Mouse (Mus musculus): ENCODE data around the gene Fbln5.

Fbln5 gene

GRCm38 (mm10) chr12:101818608-101819370 lies at the start of gene Fbln5:
Fbln5 (minus strand) TSS chr12:101819055.
- peak; percentile 79 for DNase-seq (ENCODE audit: low spot score)

- no peak for DNase-seq (ENCODE audit: low spot score)
These were observed 43.6 kb upstream of the Fbln5 start for GRCm38 (mm10) chr12:101862286-101862964.

GRCm38 (mm10) chr12:101860256-101860655 lies 41.4 kb upstream of the Fbln5 start:
- DNase-seq (ENCODE audit: low spot score): no peak

- no peak for DNase-seq (ENCODE audit: low spot score)
These were observed 39.2 kb upstream of the Fbln5 start for GRCm38 (mm10) chr12:101858011-101858410.

- no peak for DNase-seq (ENCODE audit: low spot score)
These were observed 35.5 kb upstream of the Fbln5 start for GRCm38 (mm10) chr12:101854336-101854735.

GRCm38 (mm10) chr12:101851846-101852564 lies 33.1 kb upstream of the Fbln5 start:
- DNase-seq (ENCODE audit: low spot score): no peak

- no peak for DNase-seq (ENCODE audit: low spot score)
These were observed 32.5 kb upstream of the Fbln5 start for GRCm38 (mm10) chr12:101851314-101851713.

- DNase-seq (ENCODE audit: low spot score): no peak
These were observed 17.9 kb upstream of the Fbln5 start for GRCm38 (mm10) chr12:101836546-101837274.

- no peak for DNase-seq (ENCODE audit: low spot score)
These were observed 15.9 kb upstream of the Fbln5 start for GRCm38 (mm10) chr12:101834715-101835114.

- DNase-seq (ENCODE audit: low spot score): no peak
These were observed 14.9 kb upstream of the Fbln5 start for GRCm38 (mm10) chr12:101833776-101834175.

GRCm38 (mm10) chr12:101833115-101833506 lies 14.3 kb upstream of the Fbln5 start:
- no peak for DNase-seq (ENCODE audit: low spot score)

- DNase-seq (ENCODE audit: low spot score): no peak
These were observed 13.6 kb upstream of the Fbln5 start for GRCm38 (mm10) chr12:101832179-101833114.

GRCm38 (mm10) chr12:101831221-101831620 lies 12.4 kb upstream of the Fbln5 start:
- DNase-seq (ENCODE audit: low spot score): no peak

- DNase-seq (ENCODE audit: low spot score): no peak
These were observed 4.3 kb upstream of the Fbln5 start for GRCm38 (mm10) chr12:101823161-101823560.

- DNase-seq (ENCODE audit: low spot score): no peak
These were observed 2.7 kb upstream of the Fbln5 start for GRCm38 (mm10) chr12:101821596-101821995.

GRCm38 (mm10) chr12:101819570-101819969 lies 715 bp upstream of the Fbln5 start:
- no peak for DNase-seq (ENCODE audit: low spot score)

- DNase-seq (ENCODE audit: low spot score): peak; percentile 20
These were observed 628 bp downstream of the Fbln5 start for GRCm38 (mm10) chr12:101818246-101818607.

GRCm38 (mm10) chr12:101816810-101817209 lies 2.0 kb downstream of the Fbln5 start:
- DNase-seq (ENCODE audit: low spot score): peak; percentile 62

GRCm38 (mm10) chr12:101815796-101816195 lies 3.1 kb downstream of the Fbln5 start:
- DNase-seq (ENCODE audit: low spot score): no peak

GRCm38 (mm10) chr12:101814423-101814822 lies 4.4 kb downstream of the Fbln5 start:
- no peak for DNase-seq (ENCODE audit: low spot score)

- peak; percentile 49 for DNase-seq (ENCODE audit: low spot score)
These were observed 7.7 kb downstream of the Fbln5 start for GRCm38 (mm10) chr12:101811181-101811580.

Measured in embryo, embryonic 10.5 days (tissue).